Mouse (Mus musculus): ENCODE results near the gene Tmc4. TPM values are rescaled to one million over a fixed set of nuclear protein-coding genes. Genes with fewer than 3 reads are reported as not detected.

The Tmc4 gene
- total RNA-seq, 2 experiments from 2014 or later = 1.5 to 2.1 TPM

- intact Hi-C loops (cut with DNase I) = loop anchor here (5.0 to 10.0 kb wide), 2 partner anchors 47 to 500 kb away; partner anchors contain the start of genes Mboat7 and Tsen34
- DNase-seq = peak; percentile 99
These were observed 32.5 kb downstream of the Tmc4 start, which contains the start of gene Cnot3 for GRCm38 (mm10) chr7:3644672-3645487. Cnot3 (plus strand) TSS chr7:3645268.

- intact Hi-C loops (cut with DNase I) = loop anchor here (10.0 kb wide), 1 partner anchor 500 kb away; no protein-coding TSS in a partner anchor
- DNase-seq = no peak
These were observed 33.0 kb downstream of the Tmc4 start for GRCm38 (mm10) chr7:3644348-3644671.

- DNase-seq = no peak
- intact Hi-C loops (cut with DNase I) = loop anchor here (10.0 kb wide), 1 partner anchor 501 kb away; no protein-coding TSS in a partner anchor
These were observed 33.5 kb downstream of the Tmc4 start for GRCm38 (mm10) chr7:3643843-3644242.

GRCm38 (mm10) chr7:3643412-3643811, 33.9 kb downstream of the Tmc4 start:
- intact Hi-C loops (cut with DNase I) = loop anchor here (10.0 kb wide), 1 partner anchor 501 kb away; no protein-coding TSS in a partner anchor
- no peak for DNase-seq

GRCm38 (mm10) chr7:3630478-3630815, 46.9 kb downstream of the Tmc4 start:
- no peak for DNase-seq
- intact Hi-C loops (cut with DNase I) = no loop called here

GRCm38 (mm10) chr7:3629543-3630477, 47.5 kb downstream of the Tmc4 start, which contains the start of the genes Tfpt and Prpf31:
Tfpt (minus strand) TSS chr7:3629929.
Prpf31 (plus strand) TSS chr7:3629985.
- DNase-seq = peak; percentile 97
- intact Hi-C loops (cut with DNase I) = no loop called here

- intact Hi-C loops (cut with DNase I) = no loop called here
- no peak for DNase-seq
These were observed 48.3 kb downstream of the Tmc4 start for GRCm38 (mm10) chr7:3629030-3629429.

GRCm38 (mm10) chr7:3617242-3617995, 59.9 kb downstream of the Tmc4 start, which contains the start of gene Ndufa3:
Ndufa3 (plus strand) TSS chr7:3617373.
- intact Hi-C loops (cut with DNase I) = no loop called here
- DNase-seq = peak; percentile 90 to 91

GRCm38 (mm10) chr7:3616389-3617241, 60.7 kb downstream of the Tmc4 start:
- no peak for DNase-seq
- intact Hi-C loops (cut with DNase I) = no loop called here

- DNase-seq = no peak
- intact Hi-C loops (cut with DNase I) = no loop called here
These were observed 61.3 kb downstream of the Tmc4 start, which contains the start of gene Oscar for GRCm38 (mm10) chr7:3616057-3616388. Oscar (minus strand) TSS chr7:3616157.

Small RNAs within 50 kb of the gene (microRNA-seq; reads per million reads assigned to microRNA genes)
- 3.6 to 5.2 reads per million in 2 experiments for gene Mir3572

Other genes starting within 250 kb of the Tmc4 start
- not detected for gene Tarm1, start 174.9 kb downstream of the Tmc4 start, total RNA-seq (2021)
- under 1 TPM; 0.24 to 0.27 TPM for gene Oscar, start 61.4 kb downstream of the Tmc4 start, total RNA-seq (2021)
- 1,000 to 10,000 TPM; 1,653 to 1,740 TPM for gene Ndufa3, start 60.2 kb downstream of the Tmc4 start, total RNA-seq (2021)
- 10 to 100 TPM; 20.3 to 29.9 TPM for gene Tfpt, start 47.6 kb downstream of the Tmc4 start, total RNA-seq (2021)
- 10 to 100 TPM; 33.1 to 33.4 TPM for gene Prpf31, start 47.6 kb downstream of the Tmc4 start, total RNA-seq (2021)
- gene Cnot3, start 32.3 kb downstream of the Tmc4 start, total RNA-seq (2021) = 10 to 100 TPM; 36.4 to 40.0 TPM
- 10 to 100 TPM in 1 of 2 experiments, 1 to 10 TPM in 1; 6.7 to 10.4 TPM for gene Leng1, start 11.7 kb downstream of the Tmc4 start, total RNA-seq (2021)
- 100 to 1,000 TPM; 106 to 107 TPM for gene Tsen34, start 15.3 kb upstream of the Tmc4 start, total RNA-seq (2021)
- 10 to 100 TPM; 25.7 to 28.9 TPM for gene Mboat7, start 16.0 kb upstream of the Tmc4 start, total RNA-seq (2021)
- 100 to 1,000 TPM; 812 to 873 TPM for gene Rps9, start 26.4 kb upstream of the Tmc4 start, total RNA-seq (2021)
- 1 to 10 TPM in 1 of 2 experiments, under 1 TPM in 1; 0.67 to 1.4 TPM for gene Pirb, start 42.8 kb upstream of the Tmc4 start, total RNA-seq (2021)
- gene Gm15448, start 148.1 kb upstream of the Tmc4 start, total RNA-seq (2021) = under 1 TPM in 1 of 2 experiments, not detected in 1; 0.24 TPM
- under 1 TPM in 1 of 2 experiments, not detected in 1; 0.19 TPM for gene Pira2, start 167.5 kb upstream of the Tmc4 start, total RNA-seq (2021)
- gene Gm14548, start 220.6 kb upstream of the Tmc4 start, total RNA-seq (2021) = under 1 TPM in 1 of 2 experiments, not detected in 1; 0.14 TPM
- under 1 TPM; 0.12 TPM for gene Lilra6, start 237.9 kb upstream of the Tmc4 start, total RNA-seq (2021)

All from heart, postnatal 10 days (tissue).